Mouse (Mus musculus) ES-Bruce4 (cell line): ENCODE measurements at regions not wholly inside any gene's neighbourhood (a gene's known extent, or its start where the extent isn't known, plus 50 kb on each side); places are given as distances from the start of the nearest gene placed in this dataset.

Experiments used
- CTCF ChIP-seq: IDR thresholded peaks from one replicate; pipeline ENCODE4 v1.8.1; 2011; ENCODE audit warnings: low read depth, low read length
- EP300 ChIP-seq: IDR thresholded peaks from 2 replicates; pipeline ENCODE4 v1.6.1; 2011; ENCODE audit warnings: low read depth, low read length; ENCODE audit not compliant: insufficient read depth
- POLR2A ChIP-seq: IDR thresholded peaks from one replicate; pipeline ENCODE4 v1.8.1; 2011; ENCODE audit warnings: low read length; ENCODE audit not compliant: insufficient read depth

DNA sequence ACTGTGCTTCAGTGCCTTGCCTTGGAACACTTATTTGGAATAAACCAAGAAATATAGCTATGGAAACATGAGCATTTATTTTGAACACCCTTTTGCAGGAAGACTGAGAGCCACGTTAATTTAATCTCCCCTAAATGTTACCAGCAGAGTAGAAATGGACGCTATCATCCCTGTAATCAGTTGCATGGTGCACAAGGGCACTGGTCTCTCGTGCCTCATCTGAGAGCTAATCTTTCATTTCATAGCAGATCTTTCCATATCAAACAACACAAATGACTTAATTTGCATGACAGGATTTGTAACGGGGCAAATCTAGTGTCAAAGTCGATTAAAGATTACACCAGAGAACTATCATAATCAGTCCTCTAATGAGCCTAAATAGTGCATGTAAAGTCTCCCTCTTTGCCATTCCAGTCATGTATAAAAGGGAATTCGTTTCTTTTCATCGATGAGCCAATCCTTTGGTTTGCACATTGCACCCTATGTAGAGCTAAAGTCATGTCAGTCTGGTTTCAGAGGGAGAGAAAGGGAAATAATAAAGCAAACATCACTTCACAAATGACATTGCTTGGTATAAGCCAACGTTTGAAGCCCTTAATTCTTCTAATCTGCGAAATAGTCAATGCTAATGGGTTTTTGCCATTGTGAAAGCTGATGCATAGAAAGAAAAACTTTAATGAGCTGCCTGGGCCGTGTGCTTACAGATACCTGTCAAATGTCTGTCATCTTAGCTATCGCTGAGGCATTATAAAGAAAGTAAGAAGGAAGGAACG is 198.7 kb upstream of the Sp8 start:
- no peak for TF ChIP-seq CTCF
- TF ChIP-seq POLR2A = no peak
- TF ChIP-seq EP300 = no peak
